Mouse (Mus musculus): ENCODE results near the gene Hist1h1e.

Gene Hist1h1e

DNA sequence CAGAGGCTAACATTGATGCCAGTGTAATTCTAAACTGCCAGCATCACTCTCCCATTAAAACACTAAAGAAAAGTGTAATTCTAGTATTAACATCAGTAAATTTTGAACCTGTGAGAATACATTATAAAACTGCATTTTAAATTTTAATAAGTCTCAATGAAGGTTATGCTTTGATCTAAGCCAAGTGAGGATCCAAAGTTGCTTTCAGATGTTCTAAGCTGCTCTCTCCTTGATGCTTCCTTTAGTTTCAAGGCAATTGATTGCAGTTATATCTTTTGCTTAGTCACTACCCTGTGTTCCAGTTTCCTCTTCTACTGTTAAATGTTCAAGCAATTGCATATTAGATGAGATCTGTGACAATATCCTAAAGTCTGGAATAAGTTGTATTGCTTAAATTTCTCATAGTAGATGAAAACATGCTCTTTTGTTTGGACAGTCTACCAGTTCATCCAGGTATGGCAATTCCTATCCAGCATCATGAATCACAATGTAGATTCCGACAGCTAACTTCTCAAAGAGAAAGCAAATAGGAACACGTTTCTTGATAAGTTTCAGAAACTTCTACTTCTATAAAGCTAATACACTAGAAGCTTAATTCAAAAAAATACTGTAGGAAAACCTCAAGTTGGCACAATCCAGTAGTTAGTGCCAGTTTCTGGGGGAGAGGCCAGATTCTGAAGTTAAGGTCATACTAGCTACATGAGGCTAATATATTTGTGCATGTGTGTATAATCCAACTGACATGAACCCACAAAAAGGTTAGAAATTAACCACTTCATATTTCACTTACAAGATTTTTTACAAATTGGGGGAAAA is 49.9 kb downstream of the Hist1h1e start:
- DNase-seq = no peak

GRCm38 (mm10) chr13:23571504-23572217 is 50.7 kb downstream of the Hist1h1e start:
- peak; percentile 24 for DNase-seq

DNA sequence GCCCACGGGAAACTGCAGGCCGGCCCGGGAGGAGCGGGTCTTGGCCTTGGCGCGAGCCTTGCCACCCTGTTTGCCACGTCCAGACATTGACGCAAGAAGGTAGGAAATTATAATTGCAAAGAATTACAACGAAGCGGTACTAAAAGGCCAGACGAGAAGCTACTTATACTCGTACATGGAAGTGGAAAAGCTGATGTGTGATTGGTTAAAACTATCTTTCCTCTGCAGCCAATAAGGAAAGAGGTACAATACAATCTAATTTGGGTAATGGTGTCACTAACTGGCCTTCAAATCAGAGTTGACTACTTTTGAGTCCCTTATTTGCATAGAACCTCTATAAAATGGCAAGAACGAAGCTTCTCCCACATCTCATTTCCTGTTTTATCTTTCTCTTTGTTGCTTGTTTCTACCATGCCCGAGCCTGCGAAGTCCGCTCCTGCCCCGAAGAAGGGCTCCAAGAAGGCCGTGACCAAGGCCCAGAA is 51.3 kb downstream of the Hist1h1e start, which contains the start of the genes Hist1h2ae and Hist1h2bg:
Hist1h2ae (minus strand) TSS at position 199 of the 482 bp plus-strand sequence.
Hist1h2bg (plus strand) TSS at position 375 of the 482 bp plus-strand sequence.
- DNase-seq = peak; percentile 79
